Mouse (Mus musculus): ENCODE data around the gene Parvb. TPM values are rescaled to one million over a fixed set of nuclear protein-coding genes. Genes with fewer than 3 reads are reported as not detected.
A peak's percentile ranks its signal among the peaks of the same experiment; 100 is the strongest.

Parvb gene
- polyA plus RNA-seq, 1 experiment from 2014 or later: 0.06 TPM

DNA sequence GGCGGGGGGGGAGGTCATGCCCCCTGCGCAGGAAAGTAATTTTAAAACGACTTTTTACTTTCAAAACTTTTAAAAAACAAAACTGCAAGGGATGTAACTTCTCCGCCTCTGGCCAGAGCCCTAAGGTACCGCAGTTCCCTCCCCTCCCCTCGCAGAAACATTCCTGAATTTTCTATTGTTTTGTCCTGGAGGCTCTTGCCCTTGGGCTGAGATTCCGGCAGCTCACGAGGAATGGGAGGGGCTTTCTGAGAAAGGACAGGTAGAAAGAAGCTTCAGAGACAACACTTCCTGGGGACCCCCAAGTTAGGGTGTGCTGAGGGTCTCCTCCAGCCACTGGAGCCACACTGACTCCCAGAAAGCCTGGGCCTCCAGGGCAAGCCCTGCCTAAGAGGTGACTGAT, 766 bp downstream of the Parvb start:
- TF ChIP-seq CTCF (IDR thresholded peaks at IDR 0.05): no peak
- in situ Hi-C loops (cut with MboI; ENCODE audit: low pct_unique_long_range_greater_than_20kb): no loop called here
- CTCF ChIA-PET: no interaction called here
- DNase-seq (ENCODE audit: low read depth, low spot score): no peak
- ATAC-seq: no peak
- POLR2A ChIA-PET: no interaction called here
- H3K27me3 ChIP-seq: no peaks in the 10 kb centered on the region

DNA sequence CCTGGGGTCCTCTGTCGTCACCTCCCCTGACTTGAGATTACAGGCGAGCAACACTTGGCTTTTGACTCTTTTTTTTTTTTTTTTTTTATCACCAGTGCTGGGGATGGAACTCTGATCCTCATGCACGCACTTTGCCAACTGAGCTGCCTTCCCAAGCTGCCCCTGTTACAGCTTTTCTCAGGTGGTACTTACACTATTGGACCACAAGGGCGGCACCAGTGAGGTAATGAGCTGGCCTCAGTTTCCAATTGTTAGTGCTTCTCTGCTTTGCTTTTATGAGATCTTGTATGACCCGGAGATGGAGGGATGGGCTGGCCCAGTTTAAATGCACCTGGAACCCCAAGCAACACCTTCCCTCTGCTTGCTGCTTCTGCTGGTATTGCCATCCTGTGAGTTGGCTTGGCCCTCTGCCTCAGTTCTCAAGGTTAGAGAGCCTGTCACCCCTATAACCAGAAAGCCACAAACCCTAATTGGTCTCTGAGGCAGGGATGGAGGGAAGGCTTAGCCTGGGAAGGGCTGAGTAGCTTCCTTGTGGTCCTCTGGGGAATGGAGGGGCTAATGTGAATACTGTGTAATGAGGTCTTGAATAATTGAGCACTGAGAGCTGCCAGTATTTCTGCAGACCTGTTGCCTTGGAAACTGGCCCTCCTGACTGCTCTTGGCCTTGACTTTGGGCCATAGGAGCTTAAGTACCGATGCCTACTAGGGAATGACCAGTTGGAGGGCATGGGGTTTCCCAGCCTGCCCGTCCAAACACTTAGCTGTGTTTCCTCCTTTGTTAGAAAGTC, 3.1 kb downstream of the Parvb start:
- DNase-seq (ENCODE audit: low read depth, low spot score) (no peak), ATAC-seq (peak; percentile 29)
- H3K27me3 ChIP-seq: no peaks in the 10 kb centered on the region
- ChIA-PET CTCF (interaction anchor here (0.9 to 2.7 kb wide), 3 partner anchors 12 to 22 kb away, joined by 3 to 8 read pairs (median 7); no protein-coding TSS in a partner anchor), POLR2A (no interaction called here)
- TF ChIP-seq CTCF (IDR thresholded peaks at IDR 0.05): no peak
- in situ Hi-C loops (cut with MboI; ENCODE audit: low pct_unique_long_range_greater_than_20kb): no loop called here

DNA sequence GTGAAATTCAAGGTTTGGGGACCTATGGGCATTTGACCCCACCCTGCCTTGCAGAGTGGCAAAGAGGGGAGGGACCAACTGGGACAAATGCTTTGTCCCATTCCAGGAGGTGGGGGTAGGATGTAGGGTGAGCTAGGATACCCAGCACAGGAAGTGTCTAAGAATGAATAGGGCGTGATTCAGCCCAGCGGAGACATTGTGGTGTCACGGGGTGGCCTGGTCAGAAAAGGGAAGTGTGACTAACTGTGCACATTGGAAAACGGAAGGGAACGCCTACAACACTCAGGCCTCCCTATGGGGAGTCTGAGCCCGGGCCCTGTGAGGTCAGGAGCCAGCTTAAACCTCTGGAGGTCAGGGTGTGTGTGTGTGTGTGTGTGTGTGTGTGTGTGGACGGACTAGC, 3.8 kb downstream of the Parvb start:
- ChIA-PET CTCF (interaction anchor here (1.4 to 2.7 kb wide), 3 partner anchors 9 to 23 kb away, joined by 4 to 8 read pairs (median 7); no protein-coding TSS in a partner anchor), POLR2A (no interaction called here)
- ATAC-seq (peak; percentile 64), DNase-seq (ENCODE audit: low read depth, low spot score) (no peak)
- in situ Hi-C loops (cut with MboI; ENCODE audit: low pct_unique_long_range_greater_than_20kb): no loop called here
- H3K27me3 ChIP-seq: no peaks in the 10 kb centered on the region
- no peak for TF ChIP-seq CTCF (IDR thresholded peaks at IDR 0.05)

DNA sequence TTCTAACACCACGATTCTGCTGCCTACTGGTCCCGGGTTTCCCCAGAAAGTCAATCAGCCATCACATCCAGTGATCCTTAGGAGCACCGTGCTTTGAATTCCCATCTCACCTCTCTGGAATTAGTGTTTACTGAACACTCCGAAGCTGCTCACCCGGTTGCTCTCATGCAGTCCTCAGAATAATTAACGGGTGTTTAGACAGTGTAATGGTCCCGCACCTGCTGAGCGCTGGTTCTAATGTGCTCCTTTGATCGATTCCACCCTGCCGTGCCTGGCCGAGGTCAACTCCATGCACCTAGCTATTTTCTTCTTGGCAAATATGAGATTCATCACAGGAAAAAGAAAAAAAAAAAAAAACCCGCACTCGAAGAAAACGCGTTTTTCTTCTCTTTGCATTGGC, 6.7 kb downstream of the Parvb start:
- TF ChIP-seq CTCF (IDR thresholded peaks at IDR 0.05): no peak
- in situ Hi-C loops (cut with MboI; ENCODE audit: low pct_unique_long_range_greater_than_20kb): no loop called here
- ChIA-PET POLR2A (interaction anchor here (0.7 kb wide), 1 partner anchor 9 kb away, joined by 4 read pairs; no protein-coding TSS in a partner anchor), CTCF (interaction anchor here (1.0 to 1.4 kb wide), 2 partner anchors 15 to 26 kb away, joined by 3 to 5 read pairs; no protein-coding TSS in a partner anchor)
- DNase-seq (ENCODE audit: low read depth, low spot score) (no peak), ATAC-seq (no peak)
- H3K27me3 ChIP-seq: no peaks in the 10 kb centered on the region

DNA sequence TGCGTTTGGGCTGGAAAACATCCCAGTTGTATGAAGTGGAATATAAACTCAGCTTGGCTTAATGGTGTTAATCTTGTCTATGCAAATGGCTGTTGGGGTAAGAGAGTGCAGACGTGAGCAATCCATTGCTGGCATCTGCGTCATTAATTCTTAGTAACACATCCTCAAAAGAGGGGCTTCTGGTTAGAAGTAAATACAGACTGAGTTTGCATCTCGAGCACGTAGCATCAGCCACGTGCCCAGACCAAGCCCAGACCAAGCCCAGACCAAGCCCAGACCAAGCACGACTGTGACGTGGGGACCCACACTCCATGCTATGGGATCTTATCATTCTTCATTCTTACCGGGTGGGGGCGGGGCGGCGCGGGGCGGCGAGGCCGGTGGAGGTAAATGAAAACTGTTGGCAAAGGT, 7.2 kb downstream of the Parvb start:
- H3K27me3 ChIP-seq: no peaks in the 10 kb centered on the region
- in situ Hi-C loops (cut with MboI; ENCODE audit: low pct_unique_long_range_greater_than_20kb): no loop called here
- no peak for DNase-seq (ENCODE audit: low read depth, low spot score)
- TF ChIP-seq CTCF (IDR thresholded peaks at IDR 0.05): no peak
- ChIA-PET CTCF (interaction anchor here (1.3 to 1.4 kb wide), 2 partner anchors 16 to 26 kb away, joined by 3 to 5 read pairs; no protein-coding TSS in a partner anchor), POLR2A (interaction anchor here (0.7 kb wide), 1 partner anchor 10 kb away, joined by 4 read pairs; no protein-coding TSS in a partner anchor)
- ATAC-seq: no peak

DNA sequence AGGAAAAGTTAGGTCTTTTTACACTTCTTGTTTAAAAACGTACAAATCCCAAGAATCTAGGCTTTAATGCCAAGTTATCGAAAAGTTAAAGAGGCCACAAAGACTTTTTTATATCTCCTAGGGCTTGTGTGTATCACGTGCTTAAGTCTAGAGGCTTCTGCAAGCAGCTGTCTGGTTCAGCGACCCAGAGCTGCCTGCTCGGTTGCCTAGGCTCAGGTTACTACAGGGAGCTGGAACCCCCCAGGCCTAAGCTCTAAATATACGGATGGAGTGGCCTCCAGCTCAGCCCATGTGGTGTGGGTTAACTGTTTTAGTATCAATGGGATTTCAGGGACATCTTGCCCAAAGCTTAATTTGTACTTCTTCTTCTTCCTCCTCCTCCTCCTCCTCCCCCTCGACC, 9.7 kb downstream of the Parvb start:
- no peaks in the 10 kb centered on the region for H3K27me3 ChIP-seq
- DNase-seq (ENCODE audit: low read depth, low spot score) (no peak), ATAC-seq (no peak)
- no peak for TF ChIP-seq CTCF (IDR thresholded peaks at IDR 0.05)
- ChIA-PET CTCF (no interaction called here), POLR2A (no interaction called here)
- in situ Hi-C loops (cut with MboI; ENCODE audit: low pct_unique_long_range_greater_than_20kb): no loop called here

DNA sequence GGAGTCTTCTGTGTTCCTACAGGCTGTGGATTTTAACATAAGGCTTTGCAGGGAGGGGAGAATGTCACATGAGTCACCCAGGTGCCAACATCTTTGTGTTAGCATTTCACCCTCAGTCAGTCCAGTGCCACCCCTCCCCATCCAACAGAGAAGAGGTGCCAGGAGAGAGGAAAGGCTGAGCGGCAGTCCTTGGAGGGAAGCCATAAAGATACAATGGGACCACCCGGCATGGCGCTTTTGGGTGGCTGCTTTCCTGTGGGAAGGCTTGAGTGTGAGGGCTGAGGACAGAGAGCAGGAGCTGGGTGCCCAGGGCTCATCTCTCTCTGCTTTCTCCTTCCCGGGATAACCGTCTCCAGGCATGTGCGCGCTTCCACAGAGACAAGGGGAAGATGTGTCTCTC, 13.3 kb downstream of the Parvb start:
- H3K27me3 ChIP-seq: no peaks in the 10 kb centered on the region
- TF ChIP-seq CTCF (IDR thresholded peaks at IDR 0.05): no peak

DNA sequence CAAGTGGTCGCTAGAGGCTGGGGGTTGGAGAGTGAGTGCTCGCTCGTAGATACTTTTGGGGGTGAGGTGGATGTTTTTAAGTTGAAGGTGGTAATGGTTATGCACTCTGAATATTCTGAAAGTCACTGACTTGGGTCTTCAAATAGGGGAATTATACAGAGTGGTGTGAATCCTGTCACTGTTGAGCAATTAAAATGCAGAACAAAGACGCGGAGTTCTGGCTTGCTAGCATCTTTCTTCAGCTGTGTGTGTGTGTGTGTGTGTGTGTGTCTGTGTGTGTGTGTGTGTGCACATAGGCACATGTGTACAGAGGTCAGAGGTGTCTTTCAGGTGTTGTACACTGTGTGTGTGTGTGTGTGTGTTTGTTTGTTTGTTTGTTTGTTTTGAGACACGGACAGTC, 14.4 kb downstream of the Parvb start:
- CTCF ChIA-PET: no interaction called here

More for the DNA sequence above, 13.3 kb downstream of the Parvb start:
- no peak for DNase-seq (ENCODE audit: low read depth, low spot score)
- in situ Hi-C loops (cut with MboI; ENCODE audit: low pct_unique_long_range_greater_than_20kb): no loop called here
- CTCF ChIA-PET: no interaction called here
- ATAC-seq: no peak
- POLR2A ChIA-PET: no interaction called here

DNA sequence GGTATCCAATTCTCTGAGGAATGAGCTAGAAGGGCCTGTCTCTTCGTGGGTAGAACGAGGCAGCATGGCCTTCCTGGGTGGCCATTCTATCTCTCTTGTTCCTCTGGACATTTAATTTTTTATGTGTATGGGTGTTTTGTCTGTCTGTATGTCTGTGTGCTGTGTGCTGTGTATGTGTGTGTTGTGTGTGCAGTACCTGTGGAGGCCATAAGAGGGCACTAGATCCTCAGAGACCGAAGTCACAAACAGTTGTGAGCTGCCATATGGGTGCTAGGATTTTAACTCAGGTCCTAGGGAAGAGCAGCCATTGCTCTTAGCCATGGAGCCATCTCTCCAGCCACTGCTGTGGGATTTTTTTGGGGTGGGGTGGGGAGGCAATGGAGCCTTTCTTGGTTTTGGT, 15.5 kb downstream of the Parvb start:
- CTCF ChIA-PET: interaction anchor here (1.0 to 1.2 kb wide), 2 partner anchors 11 to 34 kb away, joined by 3 read pairs; no protein-coding TSS in a partner anchor

More for the DNA sequence above, 14.4 kb downstream of the Parvb start:
- TF ChIP-seq CTCF (IDR thresholded peaks at IDR 0.05): no peak
- POLR2A ChIA-PET: no interaction called here
- H3K27me3 ChIP-seq: no peaks in the 10 kb centered on the region
- DNase-seq (ENCODE audit: low read depth, low spot score): no peak
- ATAC-seq: no peak
- in situ Hi-C loops (cut with MboI; ENCODE audit: low pct_unique_long_range_greater_than_20kb): no loop called here

DNA sequence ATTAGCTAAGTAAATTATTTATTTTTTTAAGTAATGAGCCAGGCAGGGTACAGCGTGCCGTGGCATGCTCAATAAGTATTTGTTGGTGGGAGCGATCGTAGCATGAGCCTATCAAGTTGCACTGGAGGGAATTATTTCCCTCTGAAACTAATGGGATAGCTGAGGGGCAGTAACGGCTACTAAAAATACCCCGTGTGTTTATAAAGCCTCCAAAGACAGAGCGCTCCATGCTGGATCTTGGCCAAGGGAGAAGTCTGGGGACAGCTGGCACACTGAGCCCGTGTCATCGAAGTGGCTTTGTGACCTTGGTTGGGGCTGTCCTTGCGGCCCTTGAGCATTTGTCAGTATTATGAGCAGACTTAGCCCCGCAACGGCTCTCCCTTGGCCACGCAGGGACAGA, 19.4 kb downstream of the Parvb start:
- CTCF ChIA-PET: no interaction called here

More for the DNA sequence above, 15.5 kb downstream of the Parvb start:
- ATAC-seq: no peak
- H3K27me3 ChIP-seq: no peaks in the 10 kb centered on the region
- no peak for DNase-seq (ENCODE audit: low read depth, low spot score)
- POLR2A ChIA-PET: no interaction called here
- TF ChIP-seq CTCF (IDR thresholded peaks at IDR 0.05): no peak
- in situ Hi-C loops (cut with MboI; ENCODE audit: low pct_unique_long_range_greater_than_20kb): no loop called here

DNA sequence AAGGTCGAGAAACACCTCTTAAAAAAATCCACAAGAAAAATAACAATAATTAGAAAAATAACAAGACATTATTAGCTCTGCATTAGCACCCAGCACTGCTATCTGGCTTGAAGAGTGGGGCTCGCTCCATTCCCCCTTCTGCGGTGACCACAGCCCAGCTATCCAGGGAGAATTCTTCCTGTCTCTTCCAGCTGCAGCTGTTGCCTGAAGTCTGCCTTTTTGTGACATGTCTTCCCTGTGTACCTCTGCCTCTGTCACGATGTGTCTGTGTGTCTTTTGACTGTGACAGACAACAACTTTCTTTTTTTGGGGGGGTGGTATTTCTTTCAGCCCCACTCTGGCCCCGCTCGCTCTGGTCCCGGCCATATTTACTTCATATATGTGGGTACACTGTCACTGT, 20.8 kb downstream of the Parvb start:
- CTCF ChIA-PET: no interaction called here
- in situ Hi-C loops (cut with MboI; ENCODE audit: low pct_unique_long_range_greater_than_20kb): no loop called here
- H3K27me3 ChIP-seq: no peaks in the 10 kb centered on the region
- POLR2A ChIA-PET: no interaction called here
- ATAC-seq (no peak), DNase-seq (ENCODE audit: low read depth, low spot score) (no peak)
- TF ChIP-seq CTCF (IDR thresholded peaks at IDR 0.05): no peak

More for the DNA sequence above, 19.4 kb downstream of the Parvb start:
- in situ Hi-C loops (cut with MboI; ENCODE audit: low pct_unique_long_range_greater_than_20kb): no loop called here
- POLR2A ChIA-PET: no interaction called here
- no peak for TF ChIP-seq CTCF (IDR thresholded peaks at IDR 0.05)
- DNase-seq (ENCODE audit: low read depth, low spot score) (no peak), ATAC-seq (no peak)
- no peaks in the 10 kb centered on the region for H3K27me3 ChIP-seq

All from Patski (cell line).